Mouse (Mus musculus) intestine, embryonic 16.5 days (tissue): Measurements from ENCODE around the gene Rab44. TPM values are rescaled to one million over a fixed set of nuclear protein-coding genes. Genes with fewer than 3 reads are reported as not detected.

Experiments used
- ATAC-seq: fragments of 200-750 bp; cut with Nextera tagmentation; 2 replicates; pipeline ENCODE4 v1.8.0; 2017; ENCODE audit warnings: moderate TSS enrichment, moderate library complexity
- H3K27ac ChIP-seq: fragments of 300-500 bp; sonication (generic); 2 replicates; pipeline ENCODE4 v1.5.1; 2014; ENCODE audit warnings: mild to moderate bottlenecking, low read length
- H3K27me3 ChIP-seq: fragments of 300-500 bp; sonication (generic); replicated peaks from 2 replicates; pipeline ENCODE4 v1.6.1; 2014; ENCODE audit warnings: low read length, control low read depth, mixed read lengths; ENCODE audit not compliant: control insufficient read depth, insufficient read depth
- H3K36me3 ChIP-seq: fragments of 300-500 bp; sonication (generic); 2 replicates; pipeline ENCODE4 v1.6.1; 2014; ENCODE audit warnings: low read length, control low read depth; ENCODE audit not compliant: control insufficient read depth, insufficient read depth
- H3K4me1 ChIP-seq: fragments of 300-500 bp; sonication (generic); 2 replicates; pipeline ENCODE4 v1.6.1; 2014; ENCODE audit warnings: low read length, control low read depth, mixed read lengths; ENCODE audit not compliant: control insufficient read depth, insufficient read depth
- H3K4me2 ChIP-seq: fragments of 300-500 bp; sonication (generic); 2 replicates; pipeline ENCODE4 v1.6.1; 2014; ENCODE audit warnings: low read depth, low read length, control low read depth
- H3K4me3 ChIP-seq: fragments of 300-500 bp; sonication (generic); 2 replicates; pipeline ENCODE4 v1.5.1; 2014; ENCODE audit warnings: mild to moderate bottlenecking, low read length
- H3K9ac ChIP-seq: fragments of 300-500 bp; sonication (generic); 2 replicates; pipeline ENCODE4 v1.6.1; 2014; ENCODE audit warnings: low read depth, low read length
- H3K9me3 ChIP-seq: fragments of 300-500 bp; sonication (generic); 2 replicates; pipeline ENCODE4 v1.6.1; 2016; ENCODE audit warnings: low read length, control low read depth; ENCODE audit not compliant: control insufficient read depth
- WGBS: fragments of 180-500 bp; shearing (Covaris S2); extraction: QIAGEN DNeasy Blood & Tissue Kit; methylation state at CpG from one replicate; pipeline ENCODE4 v1.1.7; 2014; 5-methylcytosine and 5-hydroxymethylcytosine counted together
- polyA plus RNA-seq: library from polyadenylated mRNA; unstranded; fragments of >200 nt; fragmentation: Nextera tagmentation; extraction: Ambion mirVana; gene quantifications from 2 replicates; pipeline ENCODE4 v1.2.1, GENCODE M21; 2015

The Rab44 gene
- polyA plus RNA-seq, 1 experiment from 2014 or later = 0.70 TPM

DNA sequence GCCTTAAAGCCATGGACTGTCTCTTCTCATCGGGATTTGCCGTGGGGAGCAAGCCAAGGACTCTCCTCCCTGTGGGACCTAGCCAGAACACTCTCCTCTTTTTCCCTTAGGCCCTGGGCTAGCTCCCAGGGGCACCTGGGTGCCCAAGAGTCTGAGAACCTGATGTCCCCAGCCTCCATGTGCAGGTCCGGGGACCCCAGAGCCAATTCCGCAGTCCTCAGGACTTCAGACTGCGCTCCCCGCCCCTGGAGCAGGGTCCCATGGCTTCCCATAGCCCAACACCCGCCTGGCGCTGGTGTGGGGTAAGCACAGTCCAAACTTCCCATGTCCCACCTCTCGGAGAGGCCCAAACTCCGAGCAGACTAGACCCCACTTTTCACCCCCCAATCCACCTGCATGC, 28.7 kb upstream of the Rab44 start:
- no peak overlapping the region for H3K9ac ChIP-seq
- 80% methylated on average over 10 of the region's 10 CpGs for WGBS
- H3K9me3 ChIP-seq = peaks cover 3% of the 10 kb centered on the region; the same call in 1 of the 2 replicates
- H3K4me3 ChIP-seq = no peak overlapping the region
- no peaks in the 10 kb centered on the region for H3K36me3 ChIP-seq
- H3K4me1 ChIP-seq = peaks cover 13% of the 10 kb centered on the region
- H3K27ac ChIP-seq = no peak overlapping the region
- ATAC-seq = no peak
- H3K27me3 ChIP-seq = no peaks in the 10 kb centered on the region
- H3K4me2 ChIP-seq = no peak overlapping the region

DNA sequence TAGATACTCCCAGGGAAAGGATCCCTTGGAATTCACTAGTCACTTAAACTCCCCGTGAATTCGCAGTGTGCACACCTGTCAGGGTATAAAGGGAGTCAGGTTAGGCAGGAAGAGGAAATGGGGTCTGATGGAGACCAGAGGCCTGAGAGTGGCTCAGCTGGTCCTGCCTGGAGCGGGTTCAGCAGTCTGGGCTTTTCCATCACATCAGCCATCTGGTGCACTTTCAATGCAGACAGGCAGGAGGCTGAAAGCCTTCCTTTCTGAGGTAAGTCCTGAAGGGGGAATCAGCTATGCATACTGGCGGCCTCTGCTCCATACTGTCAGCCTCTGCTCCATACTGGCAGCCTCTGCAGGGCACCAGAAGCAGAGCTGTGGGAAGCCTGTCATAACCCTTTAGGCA, 27.0 kb upstream of the Rab44 start:
- 70% methylated on average over 4 of the region's 4 CpGs for WGBS
- no peaks in the 10 kb centered on the region for H3K36me3 ChIP-seq
- no peak overlapping the region for H3K4me2 ChIP-seq
- H3K4me1 ChIP-seq = peaks cover 2% of the 10 kb centered on the region; the same call in 1 of the 2 replicates
- ATAC-seq = no peak
- H3K27me3 ChIP-seq = no peaks in the 10 kb centered on the region
- H3K9me3 ChIP-seq = peaks cover 3% of the 10 kb centered on the region; the same call in 1 of the 2 replicates
- H3K9ac ChIP-seq = no peak overlapping the region
- no peak overlapping the region for H3K4me3 ChIP-seq
- no peak overlapping the region for H3K27ac ChIP-seq

DNA sequence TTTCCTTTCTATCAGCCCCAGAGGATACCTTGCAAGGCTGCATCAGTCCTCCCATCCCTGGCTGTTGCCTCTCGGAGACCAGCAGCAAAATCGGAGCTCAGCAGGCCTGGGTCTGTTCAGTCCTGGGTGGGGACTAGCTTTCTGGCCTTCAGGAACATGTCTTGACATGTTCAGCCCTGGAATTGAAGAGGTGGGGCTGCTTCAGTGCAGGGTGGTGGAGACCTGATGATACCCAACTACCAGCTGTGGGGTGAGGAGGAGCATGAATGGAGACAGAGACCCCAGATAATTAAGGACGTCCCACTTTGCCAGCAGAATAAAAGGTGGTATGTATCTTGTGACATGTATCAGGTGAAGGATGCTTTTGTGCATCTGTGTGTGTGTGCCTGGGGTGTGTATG, 23.2 kb upstream of the Rab44 start, which contains the start of gene Cdkn1a:
Gene Cdkn1a (plus strand): TSS at position 201 of the 400 bp plus-strand sequence.
- no peaks in the 10 kb centered on the region for H3K27me3 ChIP-seq
- ATAC-seq = no peak
- no peaks in the 10 kb centered on the region for H3K9me3 ChIP-seq
- H3K9ac ChIP-seq = 0 out of 2 replicates have a peak within 1 kb of the TSS, but pooled peaks have one; percentile 3
- no peaks in the 10 kb centered on the region for H3K36me3 ChIP-seq
- H3K27ac ChIP-seq = no peak within 1 kb of the TSS
- no peak within 1 kb of the TSS for H3K4me3 ChIP-seq
- WGBS = 62% methylated on average over 3 of the region's 3 CpGs
- peaks cover 9% of the 10 kb centered on the region for H3K4me1 ChIP-seq
- H3K4me2 ChIP-seq = no peak within 1 kb of the TSS

DNA sequence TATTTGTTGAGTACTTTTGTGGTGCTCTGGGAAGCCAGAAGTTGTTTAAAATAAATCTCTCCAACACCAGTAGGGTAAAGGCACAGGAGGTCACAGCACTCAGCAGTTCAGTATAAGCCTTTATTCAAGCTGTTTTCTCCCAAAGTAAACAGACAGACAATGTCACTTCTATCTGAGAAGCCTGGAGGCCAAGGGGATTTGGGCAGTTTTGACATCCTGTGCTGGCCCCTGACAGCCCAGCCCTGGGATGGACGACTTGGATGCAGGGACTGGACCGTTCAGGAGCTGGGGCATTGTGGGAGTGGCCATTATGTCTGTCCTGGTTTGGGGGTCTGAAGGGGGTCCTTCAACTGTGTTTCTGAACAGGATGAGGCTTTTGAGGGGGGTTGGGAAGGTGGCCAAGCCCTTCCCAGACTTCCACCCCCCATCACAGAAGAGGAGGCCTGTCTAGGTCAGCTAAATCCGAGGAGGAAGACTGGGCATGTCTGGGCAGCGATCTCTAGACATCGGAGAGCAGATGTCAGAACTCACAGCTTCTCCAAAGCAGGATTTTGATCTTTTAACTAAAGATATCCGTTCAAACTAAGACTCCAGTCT, 22.5 kb upstream of the Rab44 start:
- 0 out of 2 replicates have a peak overlapping the region, but pooled peaks have one; percentile 3 for H3K9ac ChIP-seq
- H3K27me3 ChIP-seq = no peaks in the 10 kb centered on the region
- no peaks in the 10 kb centered on the region for H3K36me3 ChIP-seq
- H3K4me1 ChIP-seq = peaks cover 12% of the 10 kb centered on the region
- no peak overlapping the region for H3K4me2 ChIP-seq
- no peak for ATAC-seq
- WGBS = 39% methylated on average over 6 of the region's 6 CpGs
- H3K4me3 ChIP-seq = no peak overlapping the region
- no peak overlapping the region for H3K27ac ChIP-seq
- no peaks in the 10 kb centered on the region for H3K9me3 ChIP-seq

DNA sequence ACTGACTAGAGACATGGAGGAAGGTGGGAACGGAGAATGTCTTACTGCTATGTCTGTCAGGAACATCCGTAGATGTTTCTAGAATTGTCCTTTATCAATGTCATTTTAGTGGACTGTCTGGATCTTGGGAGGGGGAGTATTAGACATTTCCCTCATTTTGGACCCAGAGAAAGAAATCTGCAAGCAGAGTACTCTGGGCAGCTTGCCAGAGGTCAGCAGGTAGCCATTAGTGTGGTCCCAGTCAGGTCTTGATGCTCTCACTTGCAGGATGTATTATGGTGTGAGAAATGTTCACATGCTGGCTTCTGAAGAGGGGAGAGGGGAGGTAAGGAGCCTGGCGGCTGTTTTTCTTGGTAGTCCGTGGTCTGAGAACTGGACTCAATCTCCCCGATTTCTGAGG, 21.4 kb upstream of the Rab44 start:
- ATAC-seq = no peak
- WGBS = 55% methylated on average over 5 of the region's 5 CpGs
- no peak overlapping the region for H3K4me2 ChIP-seq

DNA sequence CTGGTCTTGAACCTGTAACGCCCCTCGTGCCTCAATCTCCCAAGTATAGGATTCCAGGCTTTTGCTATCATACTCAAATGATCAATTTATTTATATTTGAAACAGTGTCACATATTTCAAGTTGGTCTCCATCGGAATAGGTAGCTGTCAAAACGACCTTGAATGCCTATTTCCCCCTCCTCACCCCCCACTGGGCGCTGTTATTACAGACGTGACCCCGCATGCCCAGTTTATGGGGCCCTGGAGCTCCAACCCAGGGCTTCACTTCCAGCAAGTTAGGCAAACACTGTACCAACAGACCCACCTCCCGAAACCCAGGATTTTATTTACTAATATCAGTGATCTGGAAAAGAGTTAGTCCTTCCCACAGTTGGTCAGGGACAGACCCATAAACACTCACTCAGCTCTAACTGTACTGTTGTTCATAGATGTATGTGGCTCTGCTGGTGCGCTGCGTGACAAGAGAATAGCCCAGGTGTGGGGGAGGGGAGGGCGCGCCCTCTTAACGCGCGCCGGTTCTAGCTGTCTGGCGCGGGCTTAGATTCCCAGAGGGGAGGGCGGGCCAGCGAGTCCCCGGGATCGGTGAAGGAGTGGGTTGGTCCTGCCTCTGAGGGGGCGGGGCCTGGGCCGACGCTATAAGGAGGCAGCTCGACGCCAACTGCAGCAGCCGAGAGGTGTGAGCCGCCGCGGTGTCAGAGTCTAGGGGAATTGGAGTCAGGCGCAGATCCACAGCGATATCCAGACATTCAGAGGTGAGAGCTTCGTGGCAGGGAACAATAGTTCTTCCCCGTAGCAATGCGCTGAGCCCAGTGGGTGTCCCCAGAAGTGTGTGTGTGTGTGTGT, 20.6 kb upstream of the Rab44 start:
- Histone ChIP-seq H3K9ac (peak overlapping the region; percentile 84), H3K9me3 (no peaks in the 10 kb centered on the region), H3K27me3 (no peaks in the 10 kb centered on the region), H3K4me3 (peak overlapping the region; percentile 73), H3K27ac (peak overlapping the region; percentile 76), H3K4me2 (peak overlapping the region; percentile 68), H3K36me3 (no peaks in the 10 kb centered on the region), H3K4me1 (peaks cover 17% of the 10 kb centered on the region)
- peak; percentile 88 for ATAC-seq
- WGBS = 6% methylated on average over 36 of the region's 36 CpGs

More for the DNA sequence above, 21.4 kb upstream of the Rab44 start:
- no peak overlapping the region for H3K4me3 ChIP-seq
- H3K9ac ChIP-seq = no peak overlapping the region
- no peaks in the 10 kb centered on the region for H3K9me3 ChIP-seq
- no peaks in the 10 kb centered on the region for H3K36me3 ChIP-seq
- H3K27me3 ChIP-seq = no peaks in the 10 kb centered on the region
- H3K4me1 ChIP-seq = peaks cover 16% of the 10 kb centered on the region
- no peak overlapping the region for H3K27ac ChIP-seq

DNA sequence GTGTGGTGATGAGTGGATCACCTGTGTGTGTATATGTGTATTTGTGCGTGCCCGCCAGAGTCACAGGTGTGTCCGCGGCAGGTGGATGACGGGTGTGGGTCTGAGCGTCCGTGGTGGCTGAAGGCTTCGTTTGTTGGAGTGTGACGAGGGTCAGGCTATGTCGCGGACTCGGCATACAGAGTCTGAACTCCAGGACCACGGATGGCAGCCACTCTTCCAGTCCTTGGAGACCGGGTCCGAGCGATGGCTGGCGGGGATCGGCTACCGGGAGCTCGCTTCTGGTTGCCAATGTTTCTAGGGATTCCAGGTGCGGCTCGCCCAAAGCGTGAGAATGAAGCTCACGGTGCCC, 20.0 kb upstream of the Rab44 start:
- peak overlapping the region; percentile 84 for H3K9ac ChIP-seq

DNA sequence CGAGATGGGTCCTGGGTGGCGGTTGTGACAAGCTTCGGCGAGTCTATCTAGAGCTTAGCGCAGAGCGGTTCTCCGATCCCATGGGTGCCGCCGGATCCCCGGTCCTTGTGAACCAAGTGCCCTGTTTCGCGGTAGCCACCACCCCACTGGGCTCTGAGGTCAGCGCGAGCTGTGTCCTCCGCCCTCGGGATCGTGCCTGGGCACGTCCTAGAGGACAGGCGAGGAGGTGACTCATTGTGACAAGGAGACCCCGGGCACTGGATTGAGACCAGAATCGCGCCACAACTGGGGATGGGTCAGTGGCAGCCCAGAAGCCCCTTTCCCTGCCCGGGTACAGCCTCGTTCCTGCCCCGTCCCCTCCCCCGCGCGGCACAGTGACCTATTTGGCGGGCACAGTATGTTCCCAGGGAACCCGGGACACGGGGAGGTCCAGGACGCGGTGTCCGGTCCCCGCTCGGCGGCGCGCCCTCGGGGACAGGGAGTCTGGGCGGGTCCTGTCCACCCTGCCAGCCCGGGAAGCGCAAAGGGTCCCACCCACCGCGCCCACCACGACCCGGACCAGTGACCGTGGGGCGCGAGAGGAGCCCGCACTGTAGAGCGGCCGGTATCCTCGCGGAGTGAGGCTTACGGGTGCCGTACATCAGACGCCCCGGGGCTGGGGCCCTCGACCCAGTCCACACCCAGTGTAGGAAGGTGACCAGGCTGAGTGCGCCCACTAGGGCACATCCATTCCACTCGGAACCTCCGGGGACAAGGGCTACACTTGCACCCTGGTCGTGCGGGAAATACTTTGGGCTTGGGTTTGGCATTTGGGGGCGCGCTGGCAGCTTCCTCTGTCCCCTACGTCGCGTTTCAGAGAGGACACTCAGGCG, 19.4 kb upstream of the Rab44 start:
- Histone ChIP-seq H3K4me3 (peak overlapping the region; percentile 73), H3K9ac (peak overlapping the region; percentile 84), H3K36me3 (peaks cover under 1% of the 10 kb centered on the region; the same call in 1 of the 2 replicates), H3K4me1 (peaks cover 17% of the 10 kb centered on the region), H3K27me3 (no peaks in the 10 kb centered on the region), H3K9me3 (no peaks in the 10 kb centered on the region), H3K4me2 (peak overlapping the region; percentile 68), H3K27ac (peak overlapping the region; percentile 76)
- ATAC-seq = peak; percentile 26
- under 1% methylated on average over 71 of the region's 71 CpGs for WGBS

More for the DNA sequence above, 20.0 kb upstream of the Rab44 start:
- Histone ChIP-seq H3K27me3 (no peaks in the 10 kb centered on the region), H3K4me2 (peak overlapping the region; percentile 68), H3K4me1 (peaks cover 17% of the 10 kb centered on the region), H3K27ac (peak overlapping the region; percentile 76), H3K36me3 (no peaks in the 10 kb centered on the region), H3K4me3 (peak overlapping the region; percentile 73), H3K9me3 (no peaks in the 10 kb centered on the region)
- ATAC-seq = peak; percentile 14
- under 1% methylated on average over 24 of the region's 24 CpGs for WGBS
